Mouse (Mus musculus) ES-E14 (cell line): Measurements from ENCODE around the gene Cpne8.

Source experiments
- CHD2 ChIP-seq: IDR thresholded peaks from 2 replicates; pipeline ENCODE4 v1.6.1; 2014; ENCODE audit warnings: mild to moderate bottlenecking, low read depth, low read length, inconsistent platforms
- HCFC1 ChIP-seq: IDR thresholded peaks from 2 replicates; pipeline ENCODE4 v1.6.1; 2012; ENCODE audit warnings: low read length, inconsistent platforms, borderline replicate concordance; ENCODE audit not compliant: insufficient read depth
- MAFK ChIP-seq: IDR thresholded peaks from 2 replicates; pipeline ENCODE4 v1.6.1; 2014; ENCODE audit warnings: mild to moderate bottlenecking, low read depth, low read length, inconsistent platforms; ENCODE audit not compliant: insufficient read depth
- ZNF384 ChIP-seq: IDR thresholded peaks from 2 replicates; pipeline ENCODE4 v1.6.1; 2012; ENCODE audit warnings: low read depth, low read length, inconsistent platforms

DNA sequence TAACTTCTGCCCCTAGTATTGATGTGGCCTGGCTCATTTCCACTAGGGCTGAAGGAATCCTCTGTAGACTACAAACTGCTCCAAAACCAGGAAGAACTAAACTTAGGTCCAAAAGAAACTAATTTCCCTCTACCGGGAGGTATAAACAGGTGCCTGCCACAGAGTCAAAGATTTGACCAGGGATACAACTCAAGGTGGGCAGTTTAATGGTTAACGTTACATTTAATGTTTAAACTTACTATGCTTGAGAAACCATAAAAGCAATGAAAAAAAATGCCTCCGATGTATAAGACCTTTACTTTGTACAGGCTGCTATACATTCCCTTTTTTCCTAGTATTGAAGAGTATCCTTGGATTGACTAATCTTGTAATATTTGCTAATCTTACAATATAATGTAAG is 18.5 kb downstream of the Cpne8 start:
- TF ChIP-seq ZNF384 (no peak), HCFC1 (no peak), MAFK (no peak), CHD2 (no peak)
